Mouse (Mus musculus) megakaryocyte, embryonic 14.5 days (primary cell): ENCODE results near the gene Ralbp1.

Experiments
- FLI1 ChIP-seq: IDR thresholded peaks from 2 replicates; pipeline ENCODE4 v1.6.1; 2012; ENCODE audit warnings: low read length, inconsistent platforms, mixed read lengths
- GATA1 ChIP-seq: IDR thresholded peaks from 3 replicates; pipeline ENCODE4 v1.6.1; 2012; ENCODE audit warnings: mixed read lengths, low read length, inconsistent platforms, borderline replicate concordance

GRCm38 (mm10) chr17:65826257-65826656, 59.3 kb downstream of the Ralbp1 start:
- no peak for TF ChIP-seq GATA1
- TF ChIP-seq FLI1, result no peak
